8 mouse cellular contexts compared by ENCODE assay signal in the genomic region with DNA sequence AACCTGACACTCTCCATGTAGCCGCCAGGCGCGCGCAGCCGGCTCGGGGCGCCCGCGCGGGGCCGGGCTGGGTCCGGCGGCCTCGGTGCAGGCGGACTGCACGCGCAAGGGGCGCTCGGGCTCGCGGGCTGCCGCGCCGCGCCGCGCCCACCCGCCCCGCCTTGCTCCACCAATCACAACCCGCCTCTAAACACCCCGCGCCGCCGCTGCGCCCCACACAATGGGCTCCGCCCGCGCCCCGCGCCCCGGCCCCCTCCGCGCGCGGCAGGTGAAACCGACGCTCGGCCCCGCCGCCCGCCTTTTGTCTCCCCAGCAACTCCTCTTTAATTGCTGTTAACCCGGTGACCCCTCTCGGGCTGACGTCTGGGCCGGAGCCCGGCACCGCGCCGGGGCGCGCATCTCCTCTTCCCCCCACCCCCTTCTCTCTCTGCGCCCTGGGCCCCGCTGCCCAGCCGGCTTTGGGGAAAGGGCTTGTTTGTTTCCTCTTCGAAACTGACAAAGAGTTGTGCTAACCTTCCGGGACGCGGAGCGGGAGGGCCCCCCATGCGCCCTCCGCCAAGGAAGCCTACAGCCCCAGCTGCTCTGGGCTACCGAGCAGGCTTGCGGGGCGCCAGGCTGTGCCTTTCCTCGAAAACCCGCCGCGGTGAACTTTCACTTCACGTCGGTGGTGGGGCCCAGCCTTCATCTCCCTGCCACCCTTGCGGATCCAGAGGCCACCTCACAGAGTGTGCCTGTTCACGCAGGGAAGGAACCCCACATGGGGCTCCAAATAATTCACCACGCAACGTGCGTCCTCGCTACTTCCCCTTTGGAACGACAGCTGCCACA.
DNase-seq lines count a peak whose midpoint lies in the region; ATAC-seq and TF ChIP-seq lines count a peak whose summit lies in the region.

No protein-coding gene starts in this region.

- H3K4me1 ChIP-seq in MEL (ENCODE audit: control insufficient read depth in 1 of 2, insufficient read depth in 2 of 2, low read length in 2 of 2) = peaks cover 0 to 13% of the 10 kb centered on the region in 2 experiments
- peaks cover 5% of the 10 kb centered on the region; the same call in 1 of the 2 replicates for H3K4me1 ChIP-seq in embryonic facial prominence, embryonic 14.5 days (ENCODE audit: control insufficient read depth, insufficient read depth, low read length)

- intact Hi-C loops in heart, postnatal 25 days (cut with DNase I) = loop anchor here (2.0 kb wide), 1 partner anchor 494 kb away; a partner anchor contains a TSS

- under 1% methylated on average over 28 of the region's 87 CpGs for WGBS in embryonic facial prominence, embryonic 14.5 days

- H3K79me2 ChIP-seq in MEL (ENCODE audit: control insufficient read depth, insufficient read depth, low read length, poor library complexity) = peaks cover 17% of the 10 kb centered on the region

- H3K9ac ChIP-seq in MEL (ENCODE audit: control insufficient read depth, low read depth, low read length, poor library complexity, severe bottlenecking) = peak overlapping the region; percentile 93
- H3K9ac ChIP-seq in embryonic facial prominence, embryonic 14.5 days (ENCODE audit: low read depth, low read length) = peak overlapping the region; percentile 82

- H3K27ac ChIP-seq in MEL (ENCODE audit: control insufficient read depth, low read depth, low read length) = peak overlapping the region; percentile 70
- peak overlapping the region; percentile 89 for H3K27ac ChIP-seq in embryonic facial prominence, embryonic 14.5 days (replicated peaks; ENCODE audit: low read depth, low read length)

- TF ChIP-seq RAD21 in MEL (IDR thresholded peaks at IDR 0.05; ENCODE audit: low read depth, low read length) = no peak

- DNase-seq in 3T3-L1 (ENCODE audit: low read depth, low spot score) (peak; percentile 53), MEL (ENCODE audit: low read depth, low spot score) (peak; percentile 77)
- DNase-seq in embryonic facial prominence, embryonic 14.5 days (ENCODE audit: low spot score) = peak; percentile 90
- peak; percentile 47 for DNase-seq in heart, postnatal 25 days (ENCODE audit: low spot score)
- peak; percentile 35 for DNase-seq in layer of hippocampus, postnatal 36 days
- peak; percentile 65 to 72 for DNase-seq in right cerebral cortex, postnatal 10 days (ENCODE audit: low spot score in 2 of 2)
- peak; percentile 63 to 69 for DNase-seq in urinary bladder, postnatal 4 days (ENCODE audit: low spot score in 2 of 2)

- peak; percentile 95 for ATAC-seq in embryonic facial prominence, embryonic 14.5 days (ENCODE audit: low read depth)
- ATAC-seq in megakaryocyte progenitor cell, adult 5-6 weeks (replicated peaks; ENCODE audit: poor library complexity) = peak; percentile 45

- no peak for TF ChIP-seq EP300 in MEL (IDR thresholded peaks at IDR 0.05; ENCODE audit: low read depth in 1 of 2, low read length in 2 of 2)

- H3K36me3 ChIP-seq in MEL (ENCODE audit: control insufficient read depth in 1 of 2, insufficient read depth in 2 of 2, low read length in 2 of 2) = peaks cover 0 to 32% of the 10 kb centered on the region in 2 experiments; a peak in 2 of 4 replicates
- no peaks in the 10 kb centered on the region for H3K36me3 ChIP-seq in embryonic facial prominence, embryonic 14.5 days (ENCODE audit: control insufficient read depth, insufficient read depth, low read length)

- H3K4me2 ChIP-seq in embryonic facial prominence, embryonic 14.5 days (ENCODE audit: low read depth, low read length) = peak overlapping the region; percentile 88

- no peak for TF ChIP-seq CTCF in MEL (IDR thresholded peaks at IDR 0.05 in 2 of 3, conservative IDR thresholded peaks at IDR 0.05 in 1 of 3; ENCODE audit: control insufficient read depth in 1 of 3, insufficient read depth in 1 of 3, low read depth in 2 of 3, low read length in 3 of 3, poor library complexity in 1 of 3, severe bottlenecking in 1 of 3)

- peak in 1 of 2 experiments; percentile 45; a peak in 1 of 4 replicates for TF ChIP-seq POLR2A in MEL (IDR thresholded peaks at IDR 0.05; ENCODE audit: control insufficient read depth in 1 of 2, insufficient read depth in 1 of 2, low read depth in 1 of 2, low read length in 2 of 2, poor library complexity in 1 of 2)

- no peaks in the 10 kb centered on the region for H3K27me3 ChIP-seq in MEL (ENCODE audit: control insufficient read depth in 1 of 2, insufficient read depth in 2 of 2, low read length in 2 of 2)
- no peaks in the 10 kb centered on the region for H3K27me3 ChIP-seq in embryonic facial prominence, embryonic 14.5 days (replicated peaks; ENCODE audit: control insufficient read depth, insufficient read depth, low read length)

- no peaks in the 10 kb centered on the region for H3K9me3 ChIP-seq in MEL (replicated peaks; ENCODE audit: insufficient read depth, low read length)
- H3K9me3 ChIP-seq in embryonic facial prominence, embryonic 14.5 days (ENCODE audit: control insufficient read depth, low read length) = no peaks in the 10 kb centered on the region

- H3K4me3 ChIP-seq in MEL (ENCODE audit: control insufficient read depth in 1 of 2, insufficient read depth in 1 of 2, low read depth in 2 of 2, low read length in 2 of 2) = peak overlapping the region; percentile 70 to 79
- H3K4me3 ChIP-seq in embryonic facial prominence, embryonic 14.5 days (ENCODE audit: low read depth, low read length) = peak overlapping the region; percentile 66

TF ChIP-seq in MEL, 35 proteins besides CTCF, POLR2A, EP300 and RAD21:
- peak; percentile 69 for TF ChIP-seq MAX (IDR thresholded peaks at IDR 0.05; ENCODE audit: low read length)
- 0 out of 2 replicates have a peak, but pooled peaks have one; percentile 60 for TF ChIP-seq UBTF (IDR thresholded peaks at IDR 0.05; ENCODE audit: borderline replicate concordance, insufficient read depth, low read depth, low read length)
- no peak for TF ChIP-seq ZKSCAN1 (IDR thresholded peaks at IDR 0.05; ENCODE audit: low read depth, low read length)
- TF ChIP-seq MXI1 (IDR thresholded peaks at IDR 0.05; ENCODE audit: low read depth, low read length) = peak; percentile 68; the same call in 1 of the 2 replicates
- 0 out of 2 replicates have a peak, but pooled peaks have one; percentile 23 for TF ChIP-seq HCFC1 (IDR thresholded peaks at IDR 0.05; ENCODE audit: low read depth, low read length)
- peak; percentile 89 for TF ChIP-seq MYC (IDR thresholded peaks at IDR 0.05; ENCODE audit: low read depth, low read length)
- TF ChIP-seq GATA1 (IDR thresholded peaks at IDR 0.05; ENCODE audit: low read depth, low read length) = no peak
- TF ChIP-seq MAZ (IDR thresholded peaks at IDR 0.05; ENCODE audit: low read depth, low read length) = peak; percentile 14; the same call in 1 of the 2 replicates
- TF ChIP-seq SMC3 (IDR thresholded peaks at IDR 0.05; ENCODE audit: low read depth, low read length) = no peak
- TF ChIP-seq NELFE (IDR thresholded peaks at IDR 0.05; ENCODE audit: low read depth, low read length) = peak; percentile 16; the same call in 1 of the 2 replicates
TF ChIP-seq in MEL: peak in this region for 7.

Comparison
In these comparisons a context has a peak if more than half of its experiments do, and no peak if none do; other contexts are left out.
1. Peak in every context shown above with its lines: DNase-seq, ATAC-seq, H3K4me3 ChIP-seq and H3K27ac ChIP-seq.
2. DNase-seq: peak in every context shown above with its lines; median percentile 90 in embryonic facial prominence, embryonic 14.5 days; 77 in MEL; 68 in right cerebral cortex, postnatal 10 days; 66 in urinary bladder, postnatal 4 days; 53 in 3T3-L1; 47 in heart, postnatal 25 days; 35 in layer of hippocampus, postnatal 36 days.